Mouse (Mus musculus) stomach, embryonic 16.5 days (tissue): ENCODE data around the gene Gnptg. TPM values are rescaled to one million over a fixed set of nuclear protein-coding genes. Genes with fewer than 3 reads are reported as not detected.
"Not testable (repeated sequence)": the region's sequence is repeated elsewhere in the genome, so short reads cannot be mapped to it uniquely, and the experiment has no call there.

Experiments used
- ATAC-seq: fragments of 200-750 bp; cut with Nextera tagmentation; 2 replicates; pipeline ENCODE4 v1.8.0; 2017; ENCODE audit warnings: moderate number of reproducible peaks, moderate TSS enrichment; ENCODE audit not compliant: insufficient read depth, low FRiP score
- H3K27ac ChIP-seq: fragments of 300-500 bp; sonication (generic); 2 replicates; pipeline ENCODE4 v1.5.1; 2014; ENCODE audit warnings: low read length
- H3K27me3 ChIP-seq: fragments of 300-500 bp; sonication (generic); 2 replicates; pipeline ENCODE4 v1.6.1; 2014; ENCODE audit warnings: low read length, control low read depth, mixed read lengths; ENCODE audit not compliant: control insufficient read depth, insufficient read depth
- H3K36me3 ChIP-seq: fragments of 300-500 bp; sonication (generic); 2 replicates; pipeline ENCODE4 v1.6.1; 2014; ENCODE audit warnings: low read length; ENCODE audit not compliant: control insufficient read depth, insufficient read depth
- H3K4me1 ChIP-seq: fragments of 300-500 bp; sonication (generic); 2 replicates; pipeline ENCODE4 v1.6.1; 2014; ENCODE audit warnings: low read length, control low read depth, mixed read lengths; ENCODE audit not compliant: control insufficient read depth, insufficient read depth
- H3K4me2 ChIP-seq: fragments of 300-500 bp; sonication (generic); 2 replicates; pipeline ENCODE4 v1.6.1; 2014; ENCODE audit warnings: low read depth, low read length, mixed read lengths
- H3K4me3 ChIP-seq: fragments of 300-500 bp; sonication (generic); replicated peaks from 2 replicates; pipeline ENCODE4 v1.5.1; 2014; ENCODE audit warnings: mild to moderate bottlenecking, low read length
- H3K9ac ChIP-seq: fragments of 300-500 bp; sonication (generic); 2 replicates; pipeline ENCODE4 v1.6.1; 2014; ENCODE audit warnings: low read length
- H3K9me3 ChIP-seq: fragments of 300-500 bp; sonication (generic); replicated peaks from 2 replicates; pipeline ENCODE4 v1.6.1; 2016; ENCODE audit warnings: low read length, control low read depth; ENCODE audit not compliant: control insufficient read depth
- WGBS: fragments of 180-500 bp; shearing (Covaris S2); extraction: QIAGEN DNeasy Blood & Tissue Kit; methylation state at CpG from one replicate; pipeline ENCODE4 v1.1.7; 2014; 5-methylcytosine and 5-hydroxymethylcytosine counted together
- polyA plus RNA-seq: library from polyadenylated mRNA; unstranded; fragments of >200 nt; fragmentation: Nextera tagmentation; extraction: Ambion mirVana; gene quantifications from 2 replicates; pipeline ENCODE4 v1.2.1, GENCODE M21; 2015

Gene Gnptg
- polyA plus RNA-seq, 1 experiment from 2014 or later = 39.9 TPM

- Histone ChIP-seq H3K27ac (no peak overlapping the region), H3K4me2 (no peak overlapping the region), H3K4me1 (no peaks in the 10 kb centered on the region), H3K9ac (no peak overlapping the region), H3K27me3 (no peaks in the 10 kb centered on the region), H3K4me3 (no peak overlapping the region), H3K36me3 (0 out of 2 replicates have a peak, but pooled peaks cover 3% of the 10 kb centered on the region), H3K9me3 (no peaks in the 10 kb centered on the region)
- no peak for ATAC-seq
- 76% methylated on average over 18 of the region's 18 CpGs for WGBS
Observed at GRCm38 (mm10) chr17:25248033-25248750, 8.3 kb upstream of the Gnptg start.

GRCm38 (mm10) chr17:25244239-25244638, 4.3 kb upstream of the Gnptg start:
- H3K27me3 ChIP-seq = no peaks in the 10 kb centered on the region
- 74% methylated on average over 16 of the region's 16 CpGs for WGBS

GRCm38 (mm10) chr17:25243131-25243780, 3.3 kb upstream of the Gnptg start:
- 0 out of 2 replicates have a peak, but pooled peaks cover 9% of the 10 kb centered on the region for H3K36me3 ChIP-seq
- no peak for ATAC-seq
- H3K9ac ChIP-seq = no peak overlapping the region
- H3K27ac ChIP-seq = no peak overlapping the region
- WGBS = 86% methylated on average over 11 of the region's 11 CpGs
- H3K27me3 ChIP-seq = no peaks in the 10 kb centered on the region
- H3K9me3 ChIP-seq = no peaks in the 10 kb centered on the region
- H3K4me1 ChIP-seq = peaks cover 16% of the 10 kb centered on the region
- no peak overlapping the region for H3K4me2 ChIP-seq
- H3K4me3 ChIP-seq = no peak overlapping the region

More at GRCm38 (mm10) chr17:25244239-25244638, 4.3 kb upstream of the Gnptg start:
- peaks cover 12% of the 10 kb centered on the region for H3K4me1 ChIP-seq
- H3K4me3 ChIP-seq = no peak overlapping the region
- no peaks in the 10 kb centered on the region for H3K9me3 ChIP-seq
- H3K4me2 ChIP-seq = no peak overlapping the region
- 0 out of 2 replicates have a peak, but pooled peaks cover 9% of the 10 kb centered on the region for H3K36me3 ChIP-seq
- no peak overlapping the region for H3K27ac ChIP-seq
- ATAC-seq = no peak
- no peak overlapping the region for H3K9ac ChIP-seq

- WGBS = 83% methylated on average over 9 of the region's 9 CpGs
- no peak overlapping the region for H3K4me3 ChIP-seq
- no peak overlapping the region for H3K27ac ChIP-seq
- peaks cover 4% of the 10 kb centered on the region; the same call in 1 of the 2 replicates for H3K36me3 ChIP-seq
- H3K27me3 ChIP-seq = no peaks in the 10 kb centered on the region
- no peak overlapping the region for H3K9ac ChIP-seq
- H3K9me3 ChIP-seq = no peaks in the 10 kb centered on the region
- H3K4me2 ChIP-seq = no peak overlapping the region
- peaks cover 6% of the 10 kb centered on the region for H3K4me1 ChIP-seq
- no peak for ATAC-seq
Observed at GRCm38 (mm10) chr17:25235635-25236034, 4.3 kb downstream of the Gnptg start.

- H3K9me3 ChIP-seq, H3K4me3 ChIP-seq, H3K27me3 ChIP-seq, H3K36me3 ChIP-seq, ATAC-seq, H3K4me1 ChIP-seq, H3K4me2 ChIP-seq, H3K27ac ChIP-seq, H3K9ac ChIP-seq: not testable (repeated sequence)
- WGBS = 87% methylated on average over 5 of the region's 11 CpGs
Observed at GRCm38 (mm10) chr17:25231621-25232020, 8.3 kb downstream of the Gnptg start.

GRCm38 (mm10) chr17:25230700-25231099, 9.2 kb downstream of the Gnptg start:
- Histone ChIP-seq H3K27ac (no peak overlapping the region), H3K27me3 (no peaks in the 10 kb centered on the region), H3K4me3 (no peak overlapping the region), H3K36me3 (peaks cover 2% of the 10 kb centered on the region; the same call in 1 of the 2 replicates), H3K4me1 (no peaks in the 10 kb centered on the region), H3K4me2 (no peak overlapping the region), H3K9ac (no peak overlapping the region), H3K9me3 (no peaks in the 10 kb centered on the region)
- no peak for ATAC-seq
- WGBS = 94% methylated on average over 3 of the region's 3 CpGs

GRCm38 (mm10) chr17:25230014-25230655, 9.8 kb downstream of the Gnptg start:
- WGBS = 73% methylated on average over 13 of the region's 17 CpGs
- not testable (repeated sequence) for H3K4me1 ChIP-seq, H3K4me3 ChIP-seq, ATAC-seq, H3K36me3 ChIP-seq, H3K9me3 ChIP-seq, H3K27me3 ChIP-seq, H3K4me2 ChIP-seq, H3K27ac ChIP-seq, H3K9ac ChIP-seq

- Histone ChIP-seq H3K4me2 (no peak overlapping the region), H3K36me3 (no peaks in the 10 kb centered on the region), H3K27ac (no peak overlapping the region), H3K9ac (no peak overlapping the region), H3K27me3 (no peaks in the 10 kb centered on the region), H3K4me3 (no peak overlapping the region), H3K9me3 (no peaks in the 10 kb centered on the region), H3K4me1 (0 out of 2 replicates have a peak, but pooled peaks cover 1% of the 10 kb centered on the region)
- WGBS = 77% methylated on average over 5 of the region's 5 CpGs
- ATAC-seq = no peak
Observed at GRCm38 (mm10) chr17:25227991-25228390, 11.9 kb downstream of the Gnptg start.

GRCm38 (mm10) chr17:25225659-25226058, 14.3 kb downstream of the Gnptg start:
- Histone ChIP-seq H3K4me2 (no peak overlapping the region), H3K36me3 (no peaks in the 10 kb centered on the region), H3K27me3 (no peaks in the 10 kb centered on the region), H3K4me3 (no peak overlapping the region), H3K4me1 (peaks cover 15% of the 10 kb centered on the region), H3K9ac (no peak overlapping the region), H3K9me3 (no peaks in the 10 kb centered on the region), H3K27ac (no peak overlapping the region)
- 88% methylated on average over 4 of the region's 4 CpGs for WGBS
- no peak for ATAC-seq
